Mouse (Mus musculus) cerebellum, adult 18-20 months (tissue): ENCODE measurements at regions not wholly inside any gene's neighbourhood (a gene's known extent, or its start where the extent isn't known, plus 50 kb on each side); places are given as distances from the start of the nearest gene placed in this dataset.

ENCODE experiments used
- DNase-seq, 2 experiments: peaks; one replicate each; pipeline ENCODE4 v3.0.0; 2021

GRCm38 (mm10) chr9:86231692-86232091 is 233.1 kb downstream of the Ube2cbp start:
- DNase-seq = no peak

GRCm38 (mm10) chr9:86232174-86232573 is 232.6 kb downstream of the Ube2cbp start:
- DNase-seq = no peak

- no peak for DNase-seq
Measured at GRCm38 (mm10) chr9:86233775-86234174, 231.0 kb downstream of the Ube2cbp start.

GRCm38 (mm10) chr9:86238691-86239090 is 226.1 kb downstream of the Ube2cbp start:
- DNase-seq = no peak

- no peak for DNase-seq
Measured at GRCm38 (mm10) chr9:86240287-86240686, 224.5 kb downstream of the Ube2cbp start.

- DNase-seq = no peak
Measured at GRCm38 (mm10) chr9:86240896-86241295, 223.9 kb downstream of the Ube2cbp start.

- DNase-seq = no peak
Measured at GRCm38 (mm10) chr9:86250197-86250596, 214.6 kb downstream of the Ube2cbp start.

- DNase-seq = no peak
Measured at GRCm38 (mm10) chr9:86251331-86251730, 213.4 kb downstream of the Ube2cbp start.
